Mouse (Mus musculus): ENCODE results near the gene Cluh. TPM values are rescaled to one million over a fixed set of nuclear protein-coding genes. Genes with fewer than 3 reads are reported as not detected.
A peak's percentile ranks its signal among the peaks of the same experiment; 100 is the strongest.

The Cluh gene
- total RNA-seq, 4 experiments from 2014 or later: 71.1 to 78.3 (median 73.6) TPM

DNA sequence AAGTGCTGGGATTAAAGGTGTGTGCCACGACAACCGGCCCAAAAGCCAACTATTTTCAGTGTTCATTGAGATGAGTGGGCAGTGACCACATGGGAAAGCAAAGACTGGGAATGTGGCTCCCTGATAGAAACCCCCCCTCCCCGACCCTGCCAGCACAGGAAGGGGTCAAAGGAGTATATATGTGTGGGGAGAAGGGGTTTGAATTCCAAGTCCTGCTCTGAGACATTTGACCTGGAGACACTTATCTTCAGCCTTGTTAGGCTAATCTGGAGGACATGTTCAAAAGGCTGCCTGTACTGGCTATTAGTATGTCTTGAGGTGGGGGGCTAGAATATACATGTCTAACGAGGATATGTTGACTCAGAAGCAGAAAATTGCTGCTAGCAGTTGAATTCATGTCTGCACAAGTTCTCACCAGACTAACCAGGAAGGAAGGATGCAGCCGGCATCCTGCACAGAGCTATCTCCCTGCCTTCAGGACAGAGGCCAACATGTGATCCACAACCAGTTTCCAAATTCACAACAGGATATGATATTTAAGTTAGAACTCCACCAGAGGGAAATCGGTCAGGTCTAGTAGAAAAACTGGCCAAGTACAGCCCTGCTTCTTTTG, 23.7 kb downstream of the Cluh start:
- no peak for DNase-seq (ENCODE audit: low spot score in 2 of 2)

DNA sequence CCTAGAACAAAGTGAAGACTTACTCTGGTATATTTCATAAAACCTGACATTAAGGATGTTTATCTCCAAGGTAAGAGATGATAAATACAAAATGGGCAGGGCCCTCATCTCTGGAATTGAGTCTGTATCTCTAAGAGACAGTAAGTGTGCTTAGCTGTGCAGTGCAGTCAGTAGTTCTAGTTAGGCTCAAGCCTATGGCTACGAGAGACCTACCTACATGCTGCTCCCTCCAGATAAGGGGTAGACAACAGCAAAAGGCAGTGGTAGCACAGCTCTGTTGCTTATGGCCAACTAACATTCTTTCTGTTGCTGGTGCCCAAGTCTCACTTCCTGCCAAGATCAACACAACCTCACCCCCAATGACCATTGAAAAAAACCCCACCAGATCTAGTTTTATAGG, 24.3 kb downstream of the Cluh start:
- no peak for DNase-seq (ENCODE audit: low spot score in 2 of 2)

DNA sequence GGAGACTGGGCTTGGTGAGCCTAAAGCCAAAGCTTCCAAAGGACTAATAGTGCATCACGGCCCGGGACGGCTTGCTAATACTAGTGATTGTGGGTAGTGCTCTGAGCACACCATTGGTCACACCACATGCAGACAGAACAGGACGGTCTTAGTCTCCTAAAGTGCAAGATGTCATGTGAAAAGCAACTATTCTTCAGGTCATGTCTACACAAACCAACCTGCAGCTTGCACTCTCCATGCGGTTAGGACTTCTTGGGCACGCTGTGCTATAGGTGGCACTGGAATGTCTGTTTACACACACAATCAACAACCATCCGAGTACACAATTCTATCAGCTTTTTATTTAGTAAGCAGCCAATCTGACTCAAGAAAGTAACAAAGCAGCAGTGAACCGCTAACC, 25.4 kb downstream of the Cluh start:
- DNase-seq (ENCODE audit: low spot score in 2 of 2): no peak

GRCm38 (mm10) chr11:74675156-74675555, 25.9 kb downstream of the Cluh start:
- DNase-seq (ENCODE audit: low spot score in 2 of 2): peak in 1 of 2 experiments; percentile 54

DNA sequence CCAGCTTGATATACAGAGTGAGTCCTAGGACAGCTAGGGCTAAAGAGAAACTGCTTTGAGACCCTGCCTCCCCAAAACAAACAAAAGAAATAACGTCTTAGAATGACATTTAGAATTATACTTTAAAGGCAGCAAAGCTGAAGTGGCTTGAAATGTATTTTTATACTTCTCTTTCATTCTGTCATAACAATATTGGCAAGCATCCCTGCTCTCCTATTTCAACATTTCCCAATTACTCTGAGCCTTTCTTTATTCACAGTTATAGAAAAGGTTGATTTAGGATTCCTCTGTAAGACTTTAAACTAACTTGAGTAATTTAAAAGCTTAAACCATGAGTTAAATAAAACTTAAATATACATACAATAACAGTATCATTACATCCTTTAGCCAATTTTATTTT, 42.9 kb downstream of the Cluh start:
- no peak for DNase-seq (ENCODE audit: low spot score in 2 of 2)

GRCm38 (mm10) chr11:74699505-74699904, 50.2 kb downstream of the Cluh start:
- no peak for DNase-seq (ENCODE audit: low spot score in 2 of 2)

DNA sequence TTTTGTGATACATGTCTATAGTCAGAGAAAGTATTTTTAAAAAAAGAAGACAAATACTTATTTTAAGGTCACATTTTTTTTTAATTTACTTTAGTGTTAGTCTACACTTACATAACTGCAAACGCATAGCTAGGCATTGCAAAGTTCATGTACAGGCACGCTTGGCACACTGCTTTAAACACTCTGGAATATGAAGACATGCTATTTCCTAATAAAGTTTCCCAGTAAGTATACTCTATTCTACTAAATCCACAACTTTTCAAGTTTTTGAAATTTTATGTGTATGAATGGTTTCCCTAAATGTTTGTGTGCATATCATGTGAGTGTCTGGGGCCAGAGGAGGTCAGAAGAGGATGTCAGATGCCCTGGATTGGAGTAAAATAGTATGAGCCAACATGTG, 54.8 kb downstream of the Cluh start:
- DNase-seq (ENCODE audit: low spot score in 2 of 2): no peak

DNA sequence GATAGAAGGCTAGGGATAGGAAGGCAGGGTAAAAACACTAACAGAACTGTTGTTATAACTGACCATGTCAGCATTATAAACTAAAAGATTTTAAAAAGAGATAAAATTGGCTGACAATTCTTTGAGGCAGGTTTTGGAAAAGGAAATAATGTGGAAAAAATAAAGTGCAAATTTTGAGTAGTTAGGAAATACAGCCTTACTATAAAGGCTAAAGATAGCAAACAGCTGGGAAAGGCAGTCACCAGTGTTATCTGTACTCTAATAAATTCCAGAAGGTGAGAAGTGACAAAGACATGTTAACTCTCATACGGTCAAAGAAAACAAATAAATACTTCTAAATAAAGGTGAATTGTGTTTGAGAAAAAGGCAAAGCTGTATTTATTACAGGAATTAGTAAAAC, 59.5 kb downstream of the Cluh start:
- DNase-seq (ENCODE audit: low spot score in 2 of 2): no peak

- no peak for DNase-seq (ENCODE audit: low spot score in 2 of 2)
These were observed 61.4 kb downstream of the Cluh start for GRCm38 (mm10) chr11:74710671-74711070.

- DNase-seq (ENCODE audit: low spot score in 2 of 2): peak in 1 of 2 experiments; percentile 34
These were observed 66.8 kb downstream of the Cluh start for GRCm38 (mm10) chr11:74715971-74716525.

Other genes with a start within 250 kb of the Cluh start
- 100 to 1,000 TPM; 115 to 147 (median 127) TPM for gene Rap1gap2, start 38.6 kb upstream of the Cluh start, total RNA-seq (2022)
- 10 to 100 TPM; 23.2 to 28.6 (median 24.6) TPM for gene Ccdc92b, start 29.9 kb upstream of the Cluh start, total RNA-seq (2022)
- gene Pafah1b1, start 75.2 kb downstream of the Cluh start, total RNA-seq (2022): 100 to 1,000 TPM; 310 to 407 (median 358) TPM
- 10 to 100 TPM; 23.4 to 33.0 (median 30.0) TPM for gene Mettl16, start 121.3 kb downstream of the Cluh start, total RNA-seq (2022)
- 10 to 100 TPM; 33.0 to 41.6 (median 35.6) TPM for gene Mnt, start 181.4 kb downstream of the Cluh start, total RNA-seq (2022)
- gene Sgsm2, start 247.6 kb downstream of the Cluh start, total RNA-seq (2022): 100 to 1,000 TPM in 1 of 4 experiments, 10 to 100 TPM in 3; 79.3 to 105 (median 92.2) TPM
- gene Tsr1, start 248.6 kb downstream of the Cluh start, total RNA-seq (2022): 10 to 100 TPM; 33.1 to 38.4 (median 34.7) TPM

All from layer of hippocampus, adult 8-10 months (tissue).